Mouse (Mus musculus): ENCODE measurements around the gene Mall. TPM values are rescaled to one million over a fixed set of nuclear protein-coding genes. Genes with fewer than 3 reads are reported as not detected.

Mall gene
- 11.4 and 28.6 TPM in 2 replicates for polyA plus RNA-seq (2012; rRNA removed)

DNA sequence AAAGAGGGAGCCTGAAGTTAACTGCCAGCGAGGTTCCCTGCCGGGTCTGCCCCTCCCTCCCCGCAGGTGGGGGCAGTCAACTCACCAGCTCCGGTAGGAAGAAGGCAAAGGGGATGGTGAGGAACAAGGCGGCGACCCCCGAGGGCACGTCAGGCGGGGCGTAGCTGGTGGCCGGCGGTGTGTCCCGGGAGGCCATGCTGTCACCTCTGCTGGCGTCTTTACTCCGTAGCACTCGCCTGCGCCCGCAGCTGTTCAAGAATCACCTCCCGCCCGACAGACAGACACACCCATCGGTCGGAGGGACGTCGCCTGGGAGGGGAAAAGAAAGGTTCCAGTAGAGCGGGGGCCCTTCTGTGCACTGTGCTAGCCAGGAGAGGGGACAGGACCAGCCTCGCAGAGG lies at the start of gene Mall:
TSS of gene Mall (minus strand) at position 262 of the 400 bp plus-strand sequence.
- TF ChIP-seq CTCF (IDR thresholded peaks at IDR 0.05; ENCODE audit: insufficient read depth, low read length) = no peak
- TF ChIP-seq POLR2A (IDR thresholded peaks at IDR 0.05; ENCODE audit: borderline replicate concordance, extremely low read depth, low read depth, low read length) = no peak
- peak within 1 kb of the TSS; percentile 61 for H3K4me3 ChIP-seq (replicated peaks; ENCODE audit: extremely low read depth, low read depth, low read length)
- peak; percentile 36 for DNase-seq
- WGBS = 3% methylated on average over 26 of the region's 26 CpGs
- H3K4me1 ChIP-seq (ENCODE audit: control insufficient read depth, insufficient read depth, low read length) = 0 out of 2 replicates have a peak, but pooled peaks cover 2% of the 10 kb centered on the region

DNA sequence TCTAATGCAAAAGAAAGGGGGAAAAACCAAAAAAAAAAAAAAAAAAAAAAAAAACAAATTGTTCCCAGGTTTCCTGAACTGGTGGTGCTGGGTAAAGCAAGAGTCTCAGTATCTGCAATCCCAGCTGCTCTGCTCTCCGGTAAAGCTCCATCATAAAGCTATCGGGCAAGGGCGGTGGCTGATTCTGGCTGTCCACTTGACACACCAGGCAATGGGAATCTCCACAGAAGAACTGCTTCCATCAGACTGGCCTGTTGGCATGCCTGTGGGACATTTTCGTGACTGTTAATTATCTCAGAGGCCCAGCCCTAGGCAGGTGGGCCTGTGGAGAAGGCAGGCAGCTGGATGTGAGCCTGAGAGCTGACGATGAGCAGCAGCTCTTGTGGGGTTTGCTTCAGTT lies 48.7 kb upstream of the Mall start:
- H3K4me3 ChIP-seq (replicated peaks; ENCODE audit: extremely low read depth, low read depth, low read length) = no peak overlapping the region
- H3K4me1 ChIP-seq (ENCODE audit: control insufficient read depth, insufficient read depth, low read length) = no peaks in the 10 kb centered on the region
- 94% methylated on average over 5 of the region's 5 CpGs for WGBS
- TF ChIP-seq CTCF (IDR thresholded peaks at IDR 0.05; ENCODE audit: insufficient read depth, low read length) (no peak), POLR2A (IDR thresholded peaks at IDR 0.05; ENCODE audit: borderline replicate concordance, extremely low read depth, low read depth, low read length) (no peak)
- DNase-seq = no peak

DNA sequence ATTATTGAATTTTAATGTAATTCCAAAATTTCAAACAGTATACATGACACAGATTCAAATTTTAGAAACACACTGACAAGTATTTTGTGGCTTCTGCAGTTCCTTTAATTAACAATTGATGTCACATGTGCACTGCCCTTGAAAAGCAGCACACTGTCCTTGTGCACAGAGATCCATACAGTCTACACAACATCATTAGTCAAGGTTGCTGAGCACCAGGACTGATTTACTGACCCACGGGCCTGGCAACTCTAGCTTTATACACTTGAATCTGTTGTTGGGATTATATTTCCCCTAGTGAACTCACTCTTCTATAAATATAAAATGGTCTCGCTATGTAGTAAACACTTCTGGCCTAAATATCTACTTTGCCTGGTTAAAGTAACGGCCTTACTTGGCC lies 45.3 kb upstream of the Mall start:
- no peak for DNase-seq
- no peak overlapping the region for H3K4me3 ChIP-seq (replicated peaks; ENCODE audit: extremely low read depth, low read depth, low read length)
- 84% methylated on average over 3 of the region's 3 CpGs for WGBS
- TF ChIP-seq POLR2A (IDR thresholded peaks at IDR 0.05; ENCODE audit: borderline replicate concordance, extremely low read depth, low read depth, low read length) = no peak
- TF ChIP-seq CTCF (IDR thresholded peaks at IDR 0.05; ENCODE audit: insufficient read depth, low read length) = no peak
- no peaks in the 10 kb centered on the region for H3K4me1 ChIP-seq (ENCODE audit: control insufficient read depth, insufficient read depth, low read length)

DNA sequence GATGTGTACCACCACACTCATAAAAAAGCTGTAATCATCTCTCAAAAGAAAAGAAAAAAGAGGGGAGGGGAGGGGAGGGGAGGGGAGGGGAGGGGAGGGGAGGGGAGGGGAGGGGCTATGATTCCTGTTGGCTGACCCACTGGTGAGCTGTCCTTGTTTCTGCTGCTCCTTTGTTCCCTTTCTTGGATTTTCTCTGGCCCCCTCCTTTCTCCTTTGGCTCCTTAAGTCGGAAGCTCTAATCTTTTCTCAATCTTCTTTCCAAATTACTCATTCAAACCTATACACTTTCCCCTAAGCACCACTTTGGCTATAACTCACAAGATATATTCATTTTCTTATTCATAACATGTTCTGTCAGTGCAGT lies 44.8 kb upstream of the Mall start:
- Histone ChIP-seq H3K4me3 (replicated peaks; ENCODE audit: extremely low read depth, low read depth, low read length) (no peak overlapping the region), H3K4me1 (ENCODE audit: control insufficient read depth, insufficient read depth, low read length) (no peaks in the 10 kb centered on the region)
- 54% methylated on average over 1 of the region's 1 CpGs for WGBS
- DNase-seq = no peak
- no peak for TF ChIP-seq POLR2A (IDR thresholded peaks at IDR 0.05; ENCODE audit: borderline replicate concordance, extremely low read depth, low read depth, low read length)
- no peak for TF ChIP-seq CTCF (IDR thresholded peaks at IDR 0.05; ENCODE audit: insufficient read depth, low read length)

DNA sequence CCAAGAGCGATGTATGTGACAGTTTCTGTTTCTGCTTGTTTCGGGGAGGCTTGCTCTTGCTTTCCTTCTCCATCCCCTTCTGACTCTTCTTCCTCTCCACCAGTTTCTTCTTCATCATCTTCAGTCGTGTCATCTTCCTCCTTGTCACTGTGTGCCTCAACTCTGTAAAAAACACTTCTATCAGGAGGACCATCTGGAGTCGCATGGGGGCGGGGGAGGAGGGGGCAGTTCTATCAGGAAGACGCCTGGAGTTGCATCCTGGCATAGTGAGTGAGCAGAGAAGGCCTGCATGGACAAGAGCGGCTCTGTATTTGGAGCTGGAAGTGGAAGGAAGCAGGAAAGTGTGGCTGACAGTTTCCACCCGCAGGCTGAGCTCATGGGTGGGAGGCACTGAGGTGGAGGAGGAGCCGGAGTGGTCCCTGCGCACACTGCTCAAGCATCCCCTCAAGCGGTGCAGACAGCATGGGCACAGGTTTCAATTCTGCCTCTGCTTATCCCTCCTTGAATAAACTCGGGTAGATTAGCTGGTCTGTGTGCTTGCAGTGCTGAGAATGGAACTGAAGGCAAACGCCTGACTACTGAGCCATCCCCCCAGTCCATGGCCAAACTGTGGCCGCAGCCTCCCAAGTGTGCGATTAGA lies 44.3 kb upstream of the Mall start:
- 62% methylated on average over 15 of the region's 15 CpGs for WGBS
- Histone ChIP-seq H3K4me1 (ENCODE audit: control insufficient read depth, insufficient read depth, low read length) (no peaks in the 10 kb centered on the region), H3K4me3 (replicated peaks; ENCODE audit: extremely low read depth, low read depth, low read length) (no peak overlapping the region)
- TF ChIP-seq POLR2A (IDR thresholded peaks at IDR 0.05; ENCODE audit: borderline replicate concordance, extremely low read depth, low read depth, low read length) = no peak
- TF ChIP-seq CTCF (IDR thresholded peaks at IDR 0.05; ENCODE audit: insufficient read depth, low read length) = no peak
- DNase-seq = no peak

DNA sequence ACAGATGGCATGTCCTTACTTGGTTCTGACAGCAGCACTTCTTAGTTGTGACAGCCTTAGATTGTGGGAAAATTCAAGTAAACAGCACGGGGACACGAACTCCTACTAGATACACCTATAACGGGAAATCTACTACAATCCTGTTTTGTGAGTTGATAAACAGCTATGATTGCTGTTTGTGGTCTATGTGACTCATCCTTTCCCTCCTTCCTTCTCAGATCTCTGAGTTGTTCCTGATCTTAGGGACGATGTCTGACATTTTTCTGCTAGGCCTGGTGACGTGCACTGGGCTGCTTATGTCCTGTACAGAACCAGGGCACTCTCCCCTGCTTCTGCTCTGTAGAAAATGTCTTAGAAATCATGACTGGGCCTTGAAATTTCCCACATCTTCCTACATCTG lies 31.9 kb upstream of the Mall start:
- 87% methylated on average over 5 of the region's 5 CpGs for WGBS
- TF ChIP-seq POLR2A (IDR thresholded peaks at IDR 0.05; ENCODE audit: borderline replicate concordance, extremely low read depth, low read depth, low read length) (no peak), CTCF (IDR thresholded peaks at IDR 0.05; ENCODE audit: insufficient read depth, low read length) (no peak)
- Histone ChIP-seq H3K4me3 (replicated peaks; ENCODE audit: extremely low read depth, low read depth, low read length) (no peak overlapping the region), H3K4me1 (ENCODE audit: control insufficient read depth, insufficient read depth, low read length) (no peaks in the 10 kb centered on the region)
- no peak for DNase-seq

DNA sequence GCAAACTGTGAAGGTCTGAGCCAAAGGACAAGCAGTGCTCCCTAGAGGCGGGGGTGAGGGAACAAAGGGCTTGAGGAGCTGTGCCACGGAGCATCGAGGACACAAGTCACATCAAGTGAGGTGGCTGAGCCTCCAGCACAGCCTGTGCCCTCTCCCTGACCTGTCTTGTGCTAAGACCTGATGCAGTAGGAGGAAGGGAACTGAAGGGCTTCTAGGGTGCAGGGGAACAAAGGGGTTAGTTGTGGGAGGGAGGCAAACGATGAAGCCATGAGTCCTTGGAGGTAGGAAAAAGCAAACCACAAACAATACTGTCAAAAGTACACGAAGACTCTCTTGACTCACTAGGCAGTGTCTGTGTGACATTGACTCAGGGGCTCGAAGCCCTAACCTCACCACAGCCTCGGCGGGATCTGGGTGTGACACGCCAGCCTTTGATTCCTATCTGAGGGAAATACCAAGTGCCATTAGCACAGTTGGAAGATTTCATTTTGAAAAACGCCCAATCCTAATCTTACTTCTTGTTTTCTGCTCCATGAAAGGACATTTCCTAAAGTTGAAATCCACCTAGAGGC lies 30.8 kb upstream of the Mall start:
- no peak overlapping the region for H3K4me3 ChIP-seq (replicated peaks; ENCODE audit: extremely low read depth, low read depth, low read length)
- WGBS = 68% methylated on average over 10 of the region's 10 CpGs
- TF ChIP-seq POLR2A (IDR thresholded peaks at IDR 0.05; ENCODE audit: borderline replicate concordance, extremely low read depth, low read depth, low read length) = no peak
- no peak for DNase-seq
- H3K4me1 ChIP-seq (ENCODE audit: control insufficient read depth, insufficient read depth, low read length) = no peaks in the 10 kb centered on the region

DNA sequence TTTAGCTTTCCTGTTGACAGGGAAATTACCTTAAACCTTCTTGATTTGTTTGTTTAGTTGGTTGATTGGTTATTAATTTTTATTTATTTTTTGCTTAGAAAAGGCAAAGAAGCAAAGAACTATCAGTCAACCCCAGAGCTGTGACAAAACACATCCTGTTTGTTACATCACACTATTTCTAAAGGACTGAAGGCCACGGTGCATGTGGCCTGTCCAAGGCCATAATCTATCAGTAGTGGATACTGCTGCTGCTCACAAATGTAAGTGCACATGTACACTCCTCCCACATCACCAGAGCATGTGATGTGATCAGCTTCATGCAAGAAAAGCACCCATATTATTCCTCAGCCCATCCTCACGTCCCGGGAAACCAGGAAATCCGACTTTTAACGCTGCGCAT lies 30.3 kb upstream of the Mall start:
- H3K4me3 ChIP-seq (replicated peaks; ENCODE audit: extremely low read depth, low read depth, low read length) = no peak overlapping the region
- no peaks in the 10 kb centered on the region for H3K4me1 ChIP-seq (ENCODE audit: control insufficient read depth, insufficient read depth, low read length)
- DNase-seq = no peak
- WGBS = 79% methylated on average over 6 of the region's 6 CpGs
- TF ChIP-seq CTCF (IDR thresholded peaks at IDR 0.05; ENCODE audit: insufficient read depth, low read length) = no peak
- TF ChIP-seq POLR2A (IDR thresholded peaks at IDR 0.05; ENCODE audit: borderline replicate concordance, extremely low read depth, low read depth, low read length) = no peak

DNA sequence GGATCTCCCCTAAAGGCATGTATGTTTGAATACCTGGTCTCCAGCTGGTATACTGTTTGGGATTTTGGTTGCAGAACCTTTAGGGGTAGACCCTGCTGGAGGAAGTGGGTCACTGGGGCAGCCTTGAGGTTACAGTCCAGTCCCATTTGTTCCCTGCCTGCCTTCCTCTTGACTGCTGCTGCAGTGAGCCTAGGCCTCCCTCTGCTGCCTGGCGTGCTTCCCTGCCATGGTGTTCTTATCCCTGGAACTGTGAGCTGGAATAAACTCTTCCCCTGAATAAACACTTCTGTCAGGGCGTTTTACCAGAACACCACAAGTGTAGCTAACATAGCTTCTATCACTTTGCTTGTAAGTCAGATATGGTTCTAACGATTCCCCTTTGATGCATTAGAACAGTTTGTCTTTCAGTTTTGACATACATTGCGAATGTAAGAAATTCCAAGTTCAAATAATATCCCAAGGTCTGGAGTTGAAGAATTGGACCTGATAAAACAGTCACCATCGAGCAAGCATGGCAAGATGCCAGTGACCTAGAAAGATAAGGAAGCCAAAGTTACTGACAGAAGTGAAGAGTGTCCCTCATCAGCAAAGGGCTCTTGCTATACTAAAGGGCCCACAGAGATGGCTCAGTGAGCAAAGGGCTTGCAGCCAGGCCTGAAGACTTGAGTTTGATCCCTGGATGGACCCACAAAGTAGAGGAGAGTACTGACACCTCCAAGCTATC lies 29.6 kb upstream of the Mall start:
- DNase-seq = no peak
- Histone ChIP-seq H3K4me3 (replicated peaks; ENCODE audit: extremely low read depth, low read depth, low read length) (no peak overlapping the region), H3K4me1 (ENCODE audit: control insufficient read depth, insufficient read depth, low read length) (no peaks in the 10 kb centered on the region)
- TF ChIP-seq POLR2A (IDR thresholded peaks at IDR 0.05; ENCODE audit: borderline replicate concordance, extremely low read depth, low read depth, low read length) = no peak
- TF ChIP-seq CTCF (IDR thresholded peaks at IDR 0.05; ENCODE audit: insufficient read depth, low read length) = peak; percentile 45; the same call in 1 of the 2 replicates
- WGBS = 55% methylated on average over 5 of the region's 5 CpGs

DNA sequence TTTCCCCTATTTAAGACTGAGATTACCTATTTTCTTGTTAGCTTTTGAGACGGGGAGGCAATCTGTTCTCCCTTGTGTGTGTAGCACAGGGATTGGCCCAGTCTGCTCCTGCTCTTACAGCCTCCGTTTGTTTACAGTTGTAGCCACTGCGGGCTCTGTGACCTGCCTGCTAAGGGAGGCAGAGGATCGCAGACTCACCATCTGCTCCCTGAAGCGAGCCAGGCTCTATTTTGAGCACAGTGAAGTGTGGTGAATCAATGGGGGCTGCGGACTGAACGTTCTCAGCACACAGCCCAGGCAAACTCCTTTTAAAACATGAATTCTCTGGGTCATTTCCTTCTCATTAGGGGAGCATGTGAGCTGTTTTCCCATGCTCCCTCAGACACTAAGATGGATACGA lies 27.4 kb upstream of the Mall start:
- DNase-seq = no peak
- TF ChIP-seq CTCF (IDR thresholded peaks at IDR 0.05; ENCODE audit: insufficient read depth, low read length) = no peak
- no peak for TF ChIP-seq POLR2A (IDR thresholded peaks at IDR 0.05; ENCODE audit: borderline replicate concordance, extremely low read depth, low read depth, low read length)
- WGBS = 59% methylated on average over 8 of the region's 8 CpGs
- no peak overlapping the region for H3K4me3 ChIP-seq (replicated peaks; ENCODE audit: extremely low read depth, low read depth, low read length)
- H3K4me1 ChIP-seq (ENCODE audit: control insufficient read depth, insufficient read depth, low read length) = no peaks in the 10 kb centered on the region
